Mouse (Mus musculus) forebrain, embryonic 13.5 days (tissue): ENCODE measurements around the gene Col8a2. TPM values are rescaled to one million over a fixed set of nuclear protein-coding genes. Genes with fewer than 3 reads are reported as not detected.
A peak's percentile ranks its signal among the peaks of the same experiment; 100 is the strongest.

Source experiments
- ATAC-seq: fragments of 200-750 bp; cut with Nextera tagmentation; 2 replicates; pipeline ENCODE4 v1.8.0; 2017
- H3K27ac ChIP-seq: fragments of 300-500 bp; sonication (generic); 2 replicates; pipeline ENCODE4 v1.5.1; 2015; ENCODE audit warnings: inconsistent platforms, mild to moderate bottlenecking, moderate library complexity
- H3K27me3 ChIP-seq: fragments of 300-500 bp; sonication (generic); 2 replicates; pipeline ENCODE4 v1.6.1; 2015; ENCODE audit warnings: mild to moderate bottlenecking, inconsistent platforms
- H3K36me3 ChIP-seq: fragments of 300-500 bp; sonication (generic); 2 replicates; pipeline ENCODE4 v1.6.1; 2015; ENCODE audit warnings: mild to moderate bottlenecking, inconsistent platforms; ENCODE audit not compliant: poor library complexity, severe bottlenecking
- H3K4me1 ChIP-seq: fragments of 300-500 bp; sonication (generic); 2 replicates; pipeline ENCODE4 v1.6.1; 2015; ENCODE audit warnings: inconsistent platforms
- H3K4me2 ChIP-seq: fragments of 300-500 bp; sonication (generic); 2 replicates; pipeline ENCODE4 v1.6.1; 2015; ENCODE audit warnings: inconsistent platforms, mild to moderate bottlenecking, moderate library complexity
- H3K4me3 ChIP-seq: fragments of 300-500 bp; sonication (generic); 2 replicates; pipeline ENCODE4 v1.5.1; 2015; ENCODE audit warnings: mild to moderate bottlenecking, inconsistent platforms
- H3K9ac ChIP-seq: fragments of 300-500 bp; sonication (generic); 2 replicates; pipeline ENCODE4 v1.6.1; 2015; ENCODE audit warnings: mild to moderate bottlenecking, inconsistent platforms
- H3K9me3 ChIP-seq: fragments of 300-500 bp; sonication (generic); replicated peaks from 2 replicates; pipeline ENCODE4 v1.6.1; 2016; ENCODE audit warnings: inconsistent platforms
- WGBS: fragments of 180-500 bp; shearing (Covaris S2); methylation state at CpG from one replicate; pipeline ENCODE4 v1.1.7; 2015; 5-methylcytosine and 5-hydroxymethylcytosine counted together
- polyA plus RNA-seq: library from polyadenylated mRNA; unstranded; fragments of >200 nt; fragmentation: Nextera tagmentation; extraction: Ambion mirVana; gene quantifications from 2 replicates; pipeline ENCODE4 v1.2.1, GENCODE M21; 2015

Gene Col8a2
- polyA plus RNA-seq: 0.96 and 1.4 TPM in 2 replicates

DNA sequence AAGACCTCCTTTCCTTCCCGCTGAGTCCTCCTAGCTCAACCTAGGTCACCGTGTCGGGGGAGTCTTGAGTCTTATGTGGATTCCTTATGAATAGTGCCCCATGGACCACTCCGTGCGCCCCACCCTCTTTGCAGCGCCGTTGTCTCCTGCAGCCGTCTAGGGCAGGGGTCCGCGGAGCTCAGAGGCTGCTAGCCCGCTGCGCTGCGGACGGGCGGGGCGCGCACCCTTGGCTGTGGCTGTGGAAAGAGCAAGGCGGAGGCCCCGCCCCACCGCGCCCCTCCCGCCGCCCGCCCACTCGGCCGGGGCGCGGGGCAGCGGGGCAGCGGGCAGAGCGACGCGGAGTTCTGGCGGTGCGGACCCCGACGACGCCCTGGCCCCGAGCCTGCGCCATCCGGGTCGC, at the start of gene Col8a2:
TSS of gene Col8a2 (plus strand) at position 302 of the 400 bp plus-strand sequence.
- Histone ChIP-seq H3K9me3 (no peaks in the 10 kb centered on the region), H3K27me3 (peaks cover 70% of the 10 kb centered on the region), H3K9ac (peak within 1 kb of the TSS; percentile 34; the same call in 1 of the 2 replicates), H3K4me1 (peaks cover 7% of the 10 kb centered on the region), H3K27ac (no peak within 1 kb of the TSS), H3K4me3 (peak within 1 kb of the TSS; percentile 35), H3K36me3 (no peaks in the 10 kb centered on the region), H3K4me2 (peak within 1 kb of the TSS; percentile 59)
- WGBS: 2% methylated on average over 27 of the region's 42 CpGs
- no peak for ATAC-seq

GRCm38 (mm10) chr4:126237721-126238242, 48.8 kb upstream of the Col8a2 start:
- ATAC-seq: 0 out of 2 replicates have a peak, but pooled peaks have one; percentile 16
- 66% methylated on average over 5 of the region's 5 CpGs for WGBS

DNA sequence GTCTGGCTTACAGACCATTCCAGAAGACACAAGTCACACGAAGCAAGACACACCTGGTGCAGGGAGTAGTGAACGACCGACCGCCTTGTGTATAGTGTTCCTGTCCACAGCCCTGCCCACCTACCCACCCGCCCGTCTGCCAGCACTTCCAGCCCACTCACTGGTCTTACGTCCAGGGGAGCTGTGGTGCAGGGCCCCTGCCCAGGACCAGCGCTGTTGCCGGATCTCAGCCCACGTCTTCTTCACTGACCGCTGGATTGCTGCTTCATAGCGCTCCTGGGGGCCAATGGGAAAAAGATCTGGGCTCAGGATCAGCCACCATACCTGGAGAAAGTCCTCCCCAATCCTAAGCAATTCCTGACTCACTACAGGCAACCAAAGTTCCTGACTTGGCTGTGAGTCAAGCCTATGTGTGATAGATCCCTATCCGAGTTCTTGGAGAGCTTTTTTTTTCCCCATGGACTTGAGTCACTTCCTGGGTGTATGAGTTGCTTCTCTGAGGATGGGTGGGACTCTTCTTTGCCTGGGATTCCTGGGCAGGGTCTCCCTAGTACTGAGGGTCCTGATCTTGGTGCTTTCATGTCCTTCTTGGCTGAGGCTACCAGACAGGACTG, 46.6 kb upstream of the Col8a2 start:
- Histone ChIP-seq H3K9me3 (no peaks in the 10 kb centered on the region), H3K4me2 (no peak overlapping the region), H3K27ac (no peak overlapping the region), H3K4me3 (no peak overlapping the region), H3K9ac (no peak overlapping the region), H3K36me3 (peaks cover 90% of the 10 kb centered on the region), H3K27me3 (no peaks in the 10 kb centered on the region), H3K4me1 (peaks cover 5% of the 10 kb centered on the region; the same call in 1 of the 2 replicates)
- WGBS: 91% methylated on average over 13 of the region's 13 CpGs
- ATAC-seq: no peak

More at GRCm38 (mm10) chr4:126237721-126238242, 48.8 kb upstream of the Col8a2 start:
- H3K4me2 ChIP-seq: no peak overlapping the region
- H3K9me3 ChIP-seq: no peaks in the 10 kb centered on the region
- H3K27ac ChIP-seq: peak overlapping the region; percentile 31; the same call in 1 of the 2 replicates
- H3K27me3 ChIP-seq: no peaks in the 10 kb centered on the region
- H3K4me1 ChIP-seq: peaks cover 5% of the 10 kb centered on the region; the same call in 1 of the 2 replicates
- peaks cover 99% of the 10 kb centered on the region for H3K36me3 ChIP-seq
- no peak overlapping the region for H3K4me3 ChIP-seq
- H3K9ac ChIP-seq: no peak overlapping the region

GRCm38 (mm10) chr4:126241956-126242355, 44.6 kb upstream of the Col8a2 start:
- Histone ChIP-seq H3K9me3 (no peaks in the 10 kb centered on the region), H3K27me3 (no peaks in the 10 kb centered on the region), H3K4me3 (no peak overlapping the region), H3K4me2 (no peak overlapping the region), H3K4me1 (peaks cover 10% of the 10 kb centered on the region; the same call in 1 of the 2 replicates), H3K36me3 (peaks cover 79% of the 10 kb centered on the region), H3K9ac (no peak overlapping the region), H3K27ac (no peak overlapping the region)
- WGBS: 56% methylated on average over 9 of the region's 9 CpGs
- no peak for ATAC-seq

DNA sequence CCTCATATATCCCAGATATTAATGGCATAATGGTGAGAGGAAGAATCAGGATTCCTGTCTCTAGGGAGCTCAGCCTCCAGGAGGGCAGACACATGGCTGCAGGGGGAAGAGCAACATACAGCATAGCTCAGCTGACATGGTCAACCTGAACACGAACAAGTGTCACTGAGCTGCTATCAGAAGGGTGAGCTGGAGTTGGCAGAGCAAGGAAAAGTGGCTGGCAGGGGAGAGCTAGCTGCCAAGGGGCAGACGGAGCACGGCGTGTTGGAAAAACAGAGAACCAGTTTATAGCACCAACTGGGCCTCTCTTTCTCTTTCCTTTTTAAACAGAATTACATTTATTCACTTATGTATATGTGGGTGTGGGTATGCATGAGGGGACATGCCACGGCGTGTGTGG, 44.1 kb upstream of the Col8a2 start:
- Histone ChIP-seq H3K9me3 (no peaks in the 10 kb centered on the region), H3K27ac (no peak overlapping the region), H3K4me1 (peaks cover 13% of the 10 kb centered on the region; the same call in 1 of the 2 replicates), H3K4me2 (no peak overlapping the region), H3K4me3 (no peak overlapping the region), H3K27me3 (no peaks in the 10 kb centered on the region), H3K36me3 (peaks cover 77% of the 10 kb centered on the region), H3K9ac (no peak overlapping the region)
- ATAC-seq: no peak
- 94% methylated on average over 6 of the region's 6 CpGs for WGBS

DNA sequence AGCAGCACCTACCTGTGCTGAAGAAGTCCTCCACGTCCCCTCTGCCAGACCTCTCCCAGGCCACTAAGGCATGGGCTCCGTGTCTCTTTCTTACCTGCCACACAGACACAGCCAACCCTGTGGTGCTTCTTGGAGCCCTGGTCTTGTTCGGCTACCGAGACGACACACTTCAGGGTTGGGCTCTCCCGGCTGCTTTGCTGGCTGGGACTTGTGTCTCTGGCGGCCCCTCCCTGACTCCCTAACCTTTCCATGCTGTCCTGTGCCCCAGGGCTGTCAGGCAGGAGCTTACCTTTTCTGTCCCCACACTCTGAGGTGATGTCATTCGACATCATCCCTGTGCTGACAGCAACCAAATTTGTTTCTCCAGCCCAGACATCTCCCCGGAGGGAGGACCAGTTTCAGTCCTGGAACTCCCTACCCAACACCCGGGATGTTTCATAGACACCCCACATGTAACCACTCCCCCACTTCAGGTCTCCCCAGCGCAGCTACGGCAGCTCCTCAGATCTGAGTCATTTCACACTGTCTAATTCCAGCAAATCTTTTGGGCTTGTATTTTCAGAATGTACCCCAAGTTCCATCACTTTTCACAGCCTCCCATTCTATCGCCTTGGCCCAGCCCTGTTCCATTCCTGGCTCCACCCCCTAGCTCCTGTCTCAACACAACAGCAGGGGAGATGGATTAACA, 40.2 kb upstream of the Col8a2 start:
- H3K4me2 ChIP-seq: no peak overlapping the region
- WGBS: 81% methylated on average over 13 of the region's 13 CpGs
- ATAC-seq: no peak
- H3K9me3 ChIP-seq: no peaks in the 10 kb centered on the region
- peaks cover 44% of the 10 kb centered on the region for H3K4me1 ChIP-seq
- H3K4me3 ChIP-seq: no peak overlapping the region
- H3K9ac ChIP-seq: 0 out of 2 replicates have a peak overlapping the region, but pooled peaks have one; percentile 8
- H3K27me3 ChIP-seq: no peaks in the 10 kb centered on the region
- peaks cover 46% of the 10 kb centered on the region for H3K36me3 ChIP-seq
- no peak overlapping the region for H3K27ac ChIP-seq

- no peak overlapping the region for H3K4me3 ChIP-seq
- peak overlapping the region; percentile 56; the same call in 1 of the 2 replicates for H3K9ac ChIP-seq
Measured at GRCm38 (mm10) chr4:126248261-126248868, 38.2 kb upstream of the Col8a2 start.

DNA sequence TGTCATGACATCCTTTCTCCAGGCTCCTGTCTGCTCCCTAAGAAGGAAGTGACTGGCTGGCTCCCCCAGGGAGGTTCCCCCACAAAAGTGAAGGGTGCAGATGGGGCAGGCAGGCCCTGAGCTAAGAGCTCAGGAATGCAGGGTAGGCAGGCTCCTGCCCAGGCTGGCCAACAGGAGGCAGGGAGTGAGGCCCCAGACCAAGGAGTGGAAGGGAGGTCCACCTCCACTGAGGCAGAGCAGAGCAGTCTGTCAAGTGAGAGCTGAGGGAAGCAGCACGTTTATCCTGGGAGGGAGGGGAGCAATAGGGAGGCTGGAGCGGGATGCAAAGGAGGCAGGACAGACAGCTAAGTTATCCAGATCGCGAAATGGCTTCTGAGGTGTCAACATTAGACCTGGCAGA, 35.9 kb upstream of the Col8a2 start:
- no peak overlapping the region for H3K4me3 ChIP-seq
- no peak overlapping the region for H3K9ac ChIP-seq
- H3K27ac ChIP-seq: no peak overlapping the region
- WGBS: 48% methylated on average over 4 of the region's 4 CpGs
- peaks cover 82% of the 10 kb centered on the region for H3K4me1 ChIP-seq
- ATAC-seq: no peak
- H3K36me3 ChIP-seq: peaks cover 16% of the 10 kb centered on the region
- H3K27me3 ChIP-seq: no peaks in the 10 kb centered on the region
- no peak overlapping the region for H3K4me2 ChIP-seq
- H3K9me3 ChIP-seq: no peaks in the 10 kb centered on the region

More at GRCm38 (mm10) chr4:126248261-126248868, 38.2 kb upstream of the Col8a2 start:
- 9% methylated on average over 11 of the region's 11 CpGs for WGBS
- Histone ChIP-seq H3K9me3 (no peaks in the 10 kb centered on the region), H3K36me3 (peaks cover 27% of the 10 kb centered on the region), H3K27me3 (no peaks in the 10 kb centered on the region), H3K4me1 (peaks cover 64% of the 10 kb centered on the region), H3K27ac (peak overlapping the region; percentile 73), H3K4me2 (peak overlapping the region; percentile 15)
- peak; percentile 53; the same call in 1 of the 2 replicates for ATAC-seq

- H3K27me3 ChIP-seq: no peaks in the 10 kb centered on the region
- H3K9me3 ChIP-seq: no peaks in the 10 kb centered on the region
- no peak overlapping the region for H3K4me3 ChIP-seq
- H3K36me3 ChIP-seq: peaks cover 10% of the 10 kb centered on the region; the same call in 1 of the 2 replicates
- no peak for ATAC-seq
- peak overlapping the region; percentile 45; the same call in 1 of the 2 replicates for H3K9ac ChIP-seq
- no peak overlapping the region for H3K27ac ChIP-seq
- WGBS: 80% methylated on average over 10 of the region's 11 CpGs
- H3K4me1 ChIP-seq: peaks cover 81% of the 10 kb centered on the region
- H3K4me2 ChIP-seq: peak overlapping the region; percentile 33
Measured at GRCm38 (mm10) chr4:126251655-126252254, 34.8 kb upstream of the Col8a2 start.

DNA sequence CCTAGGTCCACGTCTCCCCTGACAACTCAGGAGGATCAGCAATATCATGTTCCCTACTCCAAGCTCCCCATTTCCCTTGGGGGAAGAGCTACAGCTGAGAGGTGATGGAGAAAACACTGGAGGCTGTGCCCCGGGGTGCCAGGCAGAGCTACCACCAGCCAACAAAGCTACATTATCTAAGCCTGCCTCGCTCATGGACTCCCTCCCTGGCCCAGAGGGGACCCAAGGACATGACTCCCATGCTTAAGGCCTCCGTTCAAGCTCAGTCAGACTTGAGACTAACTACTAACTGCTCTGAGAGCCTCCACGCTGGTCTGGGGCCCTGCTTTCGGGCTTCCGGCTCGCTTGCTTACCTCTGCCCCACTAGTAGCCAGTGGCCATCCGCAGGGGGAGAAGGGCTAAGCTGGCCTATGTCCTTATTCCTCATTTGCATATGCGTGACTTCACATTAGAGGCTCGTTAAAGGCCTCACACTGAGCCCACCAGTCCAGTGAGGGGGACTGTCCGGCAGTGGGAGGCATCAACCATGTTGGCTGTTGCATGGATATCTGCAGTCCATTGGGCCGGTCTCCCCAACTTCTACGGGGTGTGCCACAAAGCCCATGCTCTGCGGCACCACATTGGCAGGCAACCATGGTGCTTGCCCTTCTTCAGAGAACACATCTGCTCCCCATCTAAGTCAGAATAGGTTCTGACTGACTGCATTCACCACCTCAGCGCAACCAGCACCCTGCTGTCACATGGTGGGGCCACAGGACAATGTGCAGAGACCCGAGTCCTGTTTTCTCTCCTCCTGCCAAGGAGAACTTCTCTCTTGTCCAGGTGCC, 34.0 kb upstream of the Col8a2 start:
- Histone ChIP-seq H3K27ac (no peak overlapping the region; the same call in 1 of the 2 replicates), H3K4me3 (0 out of 2 replicates have a peak overlapping the region, but pooled peaks have one; percentile 1), H3K4me1 (peaks cover 84% of the 10 kb centered on the region), H3K9me3 (no peaks in the 10 kb centered on the region), H3K36me3 (peaks cover 6% of the 10 kb centered on the region; the same call in 1 of the 2 replicates), H3K9ac (peak overlapping the region; percentile 43; the same call in 1 of the 2 replicates), H3K27me3 (no peaks in the 10 kb centered on the region), H3K4me2 (peak overlapping the region; percentile 33)
- ATAC-seq: no peak
- 72% methylated on average over 17 of the region's 17 CpGs for WGBS
